Mouse (Mus musculus): ENCODE data around the gene Cipc.

Gene Cipc

GRCm38 (mm10) chr12:86989378-86989777 is 42.5 kb downstream of the Cipc start:
- DNase-seq (ENCODE audit: extremely low spot score, low spot score) = no peak

- DNase-seq (ENCODE audit: extremely low spot score, low spot score) = peak; percentile 65
Observed at GRCm38 (mm10) chr12:86989890-86990754, 43.3 kb downstream of the Cipc start, which contains the start of gene Zdhhc22. TSS of gene Zdhhc22 (minus strand) at chr12:86990430.

- no peak for DNase-seq (ENCODE audit: extremely low spot score, low spot score)
Observed at GRCm38 (mm10) chr12:86990755-86991110, 43.9 kb downstream of the Cipc start.

GRCm38 (mm10) chr12:86994166-86994565 is 47.3 kb downstream of the Cipc start:
- DNase-seq (ENCODE audit: extremely low spot score, low spot score) = no peak

GRCm38 (mm10) chr12:86994776-86995175 is 47.9 kb downstream of the Cipc start:
- no peak for DNase-seq (ENCODE audit: extremely low spot score, low spot score)

- no peak for DNase-seq (ENCODE audit: extremely low spot score, low spot score)
Observed at GRCm38 (mm10) chr12:86995931-86996330, 49.1 kb downstream of the Cipc start.

GRCm38 (mm10) chr12:86998699-86999098 is 51.9 kb downstream of the Cipc start:
- DNase-seq (ENCODE audit: extremely low spot score, low spot score) = no peak

GRCm38 (mm10) chr12:86999283-86999820 is 52.5 kb downstream of the Cipc start:
- no peak for DNase-seq (ENCODE audit: extremely low spot score, low spot score)

- DNase-seq (ENCODE audit: extremely low spot score, low spot score) = no peak
Observed at GRCm38 (mm10) chr12:87000151-87000839, 53.5 kb downstream of the Cipc start.

- DNase-seq (ENCODE audit: extremely low spot score, low spot score) = no peak
Observed at GRCm38 (mm10) chr12:87000840-87001176, 54.0 kb downstream of the Cipc start.

- DNase-seq (ENCODE audit: extremely low spot score, low spot score) = no peak
Observed at GRCm38 (mm10) chr12:87002209-87002608, 55.4 kb downstream of the Cipc start.

- no peak for DNase-seq (ENCODE audit: extremely low spot score, low spot score)
Observed at GRCm38 (mm10) chr12:87002815-87003214, 56.0 kb downstream of the Cipc start.

GRCm38 (mm10) chr12:87003606-87004005 is 56.8 kb downstream of the Cipc start:
- no peak for DNase-seq (ENCODE audit: extremely low spot score, low spot score)

GRCm38 (mm10) chr12:87004596-87004995 is 57.8 kb downstream of the Cipc start:
- no peak for DNase-seq (ENCODE audit: extremely low spot score, low spot score)
